Mouse (Mus musculus): ENCODE measurements around the gene Drd3. TPM values are rescaled to one million over a fixed set of nuclear protein-coding genes. Genes with fewer than 3 reads are reported as not detected.
A peak's percentile ranks its signal among the peaks of the same experiment; 100 is the strongest.

The Drd3 gene
- not detected for total RNA-seq (2022)

DNA sequence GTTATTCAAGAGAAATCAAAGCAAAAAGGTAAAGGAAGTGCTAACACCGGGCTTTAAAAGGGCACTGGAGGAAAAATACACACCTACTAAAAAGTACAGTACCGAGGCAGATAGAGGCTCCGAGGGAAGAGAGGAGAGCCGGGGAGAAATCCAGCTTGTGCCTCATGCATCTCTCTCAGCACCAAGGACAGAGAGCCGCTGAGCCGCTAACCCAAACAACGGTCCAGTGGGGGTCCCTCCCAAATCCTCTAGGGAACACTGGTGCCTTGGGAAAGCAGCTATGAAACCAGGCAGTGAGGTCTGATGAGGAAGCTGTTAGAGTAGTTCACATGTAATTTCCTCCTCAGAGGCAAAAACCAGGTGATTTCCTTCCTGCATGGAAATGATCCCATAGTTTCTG lies at the start of gene Drd3:
Drd3 (plus strand) TSS at position 276 of the 400 bp plus-strand sequence.
- DNase-seq (ENCODE audit: low spot score): no peak

DNA sequence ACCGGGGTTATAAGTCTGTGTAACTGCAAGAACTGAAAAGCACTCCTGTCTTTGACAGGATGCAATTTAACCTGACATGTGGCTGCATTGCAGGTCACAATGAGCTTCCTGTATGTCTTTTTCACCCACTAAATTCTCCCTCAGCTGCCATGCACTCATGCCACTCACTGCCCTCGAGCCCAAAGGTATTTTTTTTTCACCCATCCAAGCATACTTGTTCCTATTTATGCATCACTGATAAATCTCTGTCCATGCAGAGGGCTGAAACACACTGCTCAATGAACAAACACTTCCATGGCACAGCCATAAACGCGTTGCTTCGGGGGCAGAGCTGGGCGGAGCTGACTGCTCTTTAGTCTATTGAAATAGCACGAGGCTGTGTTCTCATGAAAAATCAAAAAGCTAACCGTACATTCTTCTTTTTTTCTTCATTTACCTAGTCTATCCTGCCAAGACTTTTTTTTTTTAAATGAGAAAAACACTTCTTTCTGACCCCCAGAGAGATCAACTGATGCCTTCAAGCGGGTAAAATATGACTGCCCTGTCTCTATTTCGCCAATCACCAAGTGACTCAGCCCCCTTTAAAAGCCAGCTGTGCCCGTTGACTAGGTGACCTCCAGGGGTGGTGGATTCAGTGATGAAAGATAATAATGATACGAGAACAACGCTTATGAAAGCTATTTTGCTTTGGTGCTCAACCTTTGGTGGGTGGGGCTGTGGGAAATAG lies 45.3 kb upstream of the Drd3 start:
- no peak for DNase-seq (ENCODE audit: low spot score)

GRCm38 (mm10) chr16:43709062-43709413 lies 44.8 kb upstream of the Drd3 start:
- peak; percentile 3 for DNase-seq (ENCODE audit: low spot score)

- DNase-seq (ENCODE audit: low spot score): peak; percentile 3
Measured at GRCm38 (mm10) chr16:43709432-43710133, 44.2 kb upstream of the Drd3 start.

DNA sequence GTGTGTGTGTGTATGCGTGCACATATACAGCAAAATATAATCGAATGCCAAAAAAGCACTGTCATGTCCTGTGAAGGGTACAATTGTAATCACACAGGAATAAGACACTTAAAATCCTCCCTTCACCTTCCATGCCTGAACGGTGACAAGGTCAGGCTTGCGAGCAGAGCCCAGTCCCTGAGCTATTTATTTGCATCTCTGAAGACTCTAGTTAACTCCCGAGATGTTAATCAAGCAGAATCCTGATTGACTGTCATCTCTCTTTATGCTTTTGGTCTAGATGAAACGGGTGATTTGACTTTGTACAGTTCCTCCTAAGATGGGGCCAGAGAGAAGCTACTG lies 43.7 kb upstream of the Drd3 start:
- DNase-seq (ENCODE audit: low spot score): no peak

- DNase-seq (ENCODE audit: low spot score): peak; percentile 84
Measured at GRCm38 (mm10) chr16:43710651-43711050, 43.2 kb upstream of the Drd3 start.

DNA sequence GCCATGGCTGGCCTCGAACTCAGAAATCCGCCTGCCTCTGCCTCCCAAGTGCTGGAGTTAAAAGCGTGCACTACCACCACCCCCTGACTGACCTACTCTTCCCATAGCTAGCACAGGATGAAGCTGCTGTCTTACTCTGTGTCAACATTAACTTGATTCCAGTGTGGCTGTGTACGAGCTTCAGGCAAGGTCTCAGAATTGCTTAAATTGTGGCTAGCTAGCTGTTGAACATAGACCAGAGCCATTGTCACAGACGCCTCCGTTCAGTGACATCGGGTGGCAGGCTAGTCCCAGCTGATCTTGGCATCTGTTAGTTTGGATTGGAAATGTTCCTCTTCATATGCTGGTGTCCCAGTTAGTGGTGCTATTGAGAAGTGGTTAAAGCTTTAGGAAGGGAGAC lies 42.5 kb upstream of the Drd3 start:
- no peak for DNase-seq (ENCODE audit: low spot score)

DNA sequence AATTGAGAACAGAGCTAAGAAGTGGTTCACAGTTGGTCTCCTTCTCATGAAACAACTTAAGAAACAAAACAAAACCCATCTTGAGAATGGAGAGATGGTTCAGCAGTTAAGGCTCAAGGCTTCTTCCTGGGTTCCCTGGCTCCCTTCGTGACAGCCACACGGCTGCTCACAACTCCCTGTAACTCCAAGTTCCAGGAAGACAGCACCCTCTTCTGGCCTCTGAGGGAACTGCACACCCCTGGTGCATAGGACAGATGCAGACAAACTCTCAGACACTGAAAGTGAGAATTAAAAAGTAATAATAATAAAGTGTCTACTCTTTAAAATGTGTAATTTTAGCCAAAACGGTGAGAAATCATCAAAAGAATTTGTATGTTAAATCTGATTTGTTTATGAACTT lies 29.4 kb upstream of the Drd3 start:
- no peak for DNase-seq (ENCODE audit: low spot score)

DNA sequence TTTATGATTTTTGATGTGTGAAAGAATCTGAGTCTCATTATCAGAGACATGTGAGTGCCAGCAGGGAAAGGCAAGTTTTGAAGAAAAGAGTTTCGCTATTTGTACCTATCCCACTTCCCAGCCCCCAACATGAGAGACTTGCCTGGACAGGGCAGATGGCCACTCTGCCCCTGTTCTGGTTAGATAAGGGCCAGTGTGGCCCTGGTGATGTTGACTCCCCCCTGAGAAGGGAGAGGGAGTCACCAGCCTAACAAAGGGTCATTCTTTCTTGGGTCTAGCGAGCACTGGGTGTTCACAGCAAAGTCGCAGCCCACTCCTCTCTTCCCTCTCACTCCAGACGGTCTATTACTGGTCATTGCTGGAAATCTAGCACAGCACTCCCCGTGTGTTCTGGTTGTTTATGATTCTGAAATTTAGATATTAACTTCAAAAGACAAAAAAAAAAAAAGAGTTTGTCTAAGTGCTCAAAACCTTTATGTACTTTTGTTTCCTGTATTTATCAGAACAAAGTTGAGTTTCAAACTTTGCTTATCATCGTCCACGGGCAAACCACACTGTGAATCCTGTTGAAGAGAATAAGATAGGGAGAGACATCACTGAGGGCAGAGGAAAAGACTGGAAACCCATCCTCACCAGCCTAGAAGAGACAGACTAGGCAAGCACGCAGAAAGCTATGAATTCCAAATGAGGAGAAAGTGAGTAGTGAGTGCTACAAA lies 24.2 kb upstream of the Drd3 start:
- no peak for DNase-seq (ENCODE audit: low spot score)

DNA sequence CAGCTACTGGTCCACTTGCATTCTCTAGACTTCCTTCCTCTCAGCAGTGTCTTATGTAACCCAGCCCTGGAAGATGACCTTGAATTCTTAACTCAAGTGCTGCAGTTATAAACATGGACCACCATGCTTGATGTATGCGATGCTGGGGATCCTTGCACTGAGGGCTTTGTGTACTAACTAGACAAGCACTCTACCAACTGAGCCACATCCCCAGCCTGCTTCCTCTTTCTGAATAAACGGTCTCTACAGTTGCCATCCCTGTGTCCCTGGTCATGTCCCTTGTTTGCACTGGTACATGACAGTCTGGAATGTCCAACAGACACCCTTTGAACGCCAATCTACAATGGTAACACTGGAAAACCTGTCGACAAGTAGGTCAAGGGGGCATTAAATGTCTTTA lies 23.5 kb upstream of the Drd3 start:
- DNase-seq (ENCODE audit: low spot score): no peak

DNA sequence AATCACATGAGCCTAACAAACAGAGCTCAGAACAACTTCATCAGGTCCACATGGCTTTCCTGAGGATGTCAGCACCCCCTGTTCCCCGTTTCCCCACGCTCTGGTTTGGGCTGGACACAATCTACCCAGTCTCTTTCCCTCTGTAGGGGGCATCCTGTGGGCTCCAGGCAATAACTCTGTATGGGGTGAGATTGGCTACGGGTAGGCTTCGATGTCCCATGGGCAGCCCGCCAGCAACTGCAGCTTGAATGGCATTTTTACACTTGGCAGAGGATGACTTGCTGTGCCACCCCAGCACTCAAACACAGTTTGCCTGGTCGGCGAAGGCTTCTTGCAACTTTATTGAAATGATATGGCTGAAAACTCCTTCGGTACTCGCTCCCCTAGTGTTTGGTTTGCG lies 21.3 kb upstream of the Drd3 start:
- DNase-seq (ENCODE audit: low spot score): no peak

- DNase-seq (ENCODE audit: low spot score): no peak
Measured at GRCm38 (mm10) chr16:43732900-43733299, 20.9 kb upstream of the Drd3 start.

DNA sequence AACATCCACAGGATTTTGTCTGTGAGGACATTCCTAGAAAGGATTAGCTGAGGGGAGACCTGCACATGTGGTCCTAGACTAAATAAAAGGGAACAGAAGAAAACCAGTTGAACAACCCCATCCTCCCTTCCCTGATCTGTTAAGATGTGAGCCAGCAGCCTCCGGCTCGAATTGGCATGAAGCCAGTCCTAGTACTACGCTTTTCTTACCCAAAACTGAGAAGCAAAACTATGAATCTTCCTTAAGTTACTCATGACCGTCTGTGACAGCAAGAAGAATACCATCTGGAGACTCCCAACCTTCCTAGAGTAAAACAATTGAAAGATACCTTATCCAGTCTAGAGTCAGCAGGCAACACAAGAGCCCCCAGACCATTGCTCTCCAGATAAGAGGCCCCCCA lies 15.9 kb upstream of the Drd3 start:
- no peak for DNase-seq (ENCODE audit: low spot score)

- DNase-seq (ENCODE audit: low spot score): no peak
Measured at GRCm38 (mm10) chr16:43740936-43741335, 12.9 kb upstream of the Drd3 start.

DNA sequence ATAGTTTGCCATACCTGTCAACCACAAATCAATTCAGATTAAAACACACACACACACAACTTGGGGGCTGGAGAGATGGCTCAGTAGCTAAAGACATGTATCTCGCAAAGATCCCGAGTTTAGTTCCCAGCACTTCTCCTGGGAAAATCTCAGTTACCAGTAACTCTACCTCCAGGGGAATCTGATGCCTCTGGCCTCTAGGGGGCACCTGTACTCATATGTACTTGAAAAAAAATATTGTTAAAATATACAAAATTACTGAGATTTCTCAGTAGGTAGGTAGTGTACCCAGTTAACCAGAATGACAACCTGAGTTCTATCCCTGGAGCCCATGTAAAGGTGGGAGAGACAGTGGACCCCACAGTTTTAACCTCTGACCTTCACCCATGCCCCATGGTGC lies 5.4 kb upstream of the Drd3 start:
- no peak for DNase-seq (ENCODE audit: low spot score)

- no peak for DNase-seq (ENCODE audit: low spot score)
Measured at GRCm38 (mm10) chr16:43752900-43753299, 926 bp upstream of the Drd3 start.

DNA sequence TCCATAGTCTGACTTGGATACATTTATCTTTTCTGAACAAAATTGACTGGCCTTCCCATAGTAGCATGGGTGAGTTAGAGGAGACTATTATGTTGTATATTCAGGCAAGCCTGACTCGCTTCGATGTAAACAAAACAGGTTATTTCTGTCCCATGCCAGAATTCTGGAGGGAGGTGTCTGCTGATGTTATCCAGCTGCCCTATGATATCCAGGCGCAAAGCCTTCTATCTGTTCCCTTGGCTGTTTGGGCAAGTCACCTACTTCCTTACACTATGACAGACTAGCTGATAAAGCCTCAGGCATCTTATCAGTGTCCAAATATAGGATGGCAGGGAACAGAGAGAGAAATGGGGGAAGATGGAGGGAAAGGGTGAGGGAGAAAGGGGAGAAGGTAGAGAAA lies 18.5 kb downstream of the Drd3 start:
- peak; percentile 53 for DNase-seq (ENCODE audit: low spot score)

GRCm38 (mm10) chr16:43772766-43773165 lies 18.9 kb downstream of the Drd3 start:
- no peak for DNase-seq (ENCODE audit: low spot score)

GRCm38 (mm10) chr16:43773506-43773905 lies 19.7 kb downstream of the Drd3 start:
- no peak for DNase-seq (ENCODE audit: low spot score)

- DNase-seq (ENCODE audit: low spot score): no peak
Measured at GRCm38 (mm10) chr16:43776886-43777285, 23.1 kb downstream of the Drd3 start.

DNA sequence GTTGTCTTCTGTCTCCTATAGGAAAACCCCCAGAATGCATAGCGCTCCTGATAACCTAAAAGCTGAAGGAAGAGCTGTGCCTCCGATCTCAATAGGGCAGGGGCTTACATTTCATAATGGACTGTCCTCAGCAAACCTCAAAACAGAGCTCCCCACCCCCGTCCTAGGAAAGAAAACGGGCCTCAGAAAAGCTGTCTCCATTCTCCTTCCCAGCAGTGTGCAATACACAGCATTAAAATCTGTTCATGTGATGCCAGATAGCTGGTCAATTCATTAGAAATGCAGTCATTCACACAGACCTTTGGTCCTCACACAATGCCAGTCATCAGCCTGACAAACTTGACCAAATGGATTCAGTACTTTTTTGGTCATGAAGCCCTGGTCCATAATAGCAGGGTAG lies 45.7 kb downstream of the Drd3 start:
- no peak for DNase-seq (ENCODE audit: low spot score)

- DNase-seq (ENCODE audit: low spot score): no peak
Measured at GRCm38 (mm10) chr16:43800119-43800721, 46.4 kb downstream of the Drd3 start.

DNA sequence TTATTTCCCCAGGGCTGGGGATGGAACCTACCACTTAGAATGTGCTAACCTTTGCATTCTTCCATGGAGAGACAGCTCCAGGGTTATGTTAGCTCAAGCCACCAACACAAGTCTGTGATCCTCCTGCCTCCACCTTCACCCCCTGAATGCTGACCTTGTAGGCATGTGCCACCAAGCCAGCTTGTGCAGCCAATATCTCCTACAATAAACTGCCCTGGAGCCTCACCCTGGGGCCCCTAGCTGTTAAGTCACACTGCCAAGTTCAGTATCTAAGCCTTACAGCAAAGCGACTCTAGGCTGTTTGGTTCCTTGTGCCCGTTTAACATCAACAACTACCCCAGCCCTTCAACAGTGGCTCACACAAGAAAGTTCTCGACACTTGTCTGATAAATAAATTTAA lies 47.3 kb downstream of the Drd3 start:
- no peak for DNase-seq (ENCODE audit: low spot score)
